Mouse (Mus musculus) CH12F3 (cell line): ENCODE data around the gene Tead1.

ENCODE experiments used
- in situ Hi-C: fragments of 300-500 bp; cut with MboI; formaldehyde crosslinking; loops from 2 replicates; pipeline ENCODE4 v1.14.3; 2020; ENCODE audit warnings: low sequenced_read_pairs

Gene Tead1

DNA sequence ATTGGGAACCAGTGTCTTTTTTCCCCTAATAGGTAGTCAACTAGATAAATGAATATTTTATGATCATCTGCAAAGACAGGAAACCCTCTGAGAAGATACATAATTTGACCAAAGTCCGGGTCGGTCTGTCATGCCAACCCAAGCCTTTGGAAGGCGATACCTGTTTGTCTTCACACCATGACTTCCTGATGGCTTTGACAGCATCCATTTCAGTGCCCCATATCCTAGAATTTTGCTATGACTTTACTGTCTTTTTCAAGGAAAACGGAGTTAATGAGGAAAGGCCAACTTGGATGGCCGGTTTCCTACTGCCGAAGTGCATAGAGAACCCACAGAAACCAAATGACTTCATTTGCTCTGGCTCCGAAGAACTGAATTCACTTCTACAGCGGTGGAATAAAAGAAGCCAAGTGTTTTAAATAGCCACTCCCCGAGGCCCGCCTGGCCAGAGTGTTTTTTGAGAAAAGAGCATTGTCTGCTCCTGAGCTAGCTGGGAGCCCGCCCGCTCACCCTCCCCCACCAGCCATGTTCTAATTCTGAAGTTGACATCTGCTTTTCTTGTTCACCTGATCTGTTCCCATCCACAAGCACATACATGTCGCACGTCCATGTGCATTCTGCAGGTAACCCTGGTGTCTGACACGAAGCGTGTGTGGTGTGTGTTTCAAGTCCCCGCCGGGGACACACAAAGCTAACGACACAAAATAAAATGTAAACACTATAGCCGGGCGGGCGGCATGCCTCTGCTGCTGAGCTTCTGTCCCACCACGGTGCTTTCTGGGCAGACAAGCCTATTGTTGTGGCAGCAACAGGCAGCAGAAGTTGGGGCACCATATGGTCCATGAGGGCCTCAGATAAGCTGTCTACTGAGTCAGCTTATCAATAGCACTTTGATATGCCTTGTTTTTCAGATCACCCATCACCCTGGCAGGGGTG is 5.8 kb downstream of the Tead1 start:
- in situ Hi-C loops = no loop called here

DNA sequence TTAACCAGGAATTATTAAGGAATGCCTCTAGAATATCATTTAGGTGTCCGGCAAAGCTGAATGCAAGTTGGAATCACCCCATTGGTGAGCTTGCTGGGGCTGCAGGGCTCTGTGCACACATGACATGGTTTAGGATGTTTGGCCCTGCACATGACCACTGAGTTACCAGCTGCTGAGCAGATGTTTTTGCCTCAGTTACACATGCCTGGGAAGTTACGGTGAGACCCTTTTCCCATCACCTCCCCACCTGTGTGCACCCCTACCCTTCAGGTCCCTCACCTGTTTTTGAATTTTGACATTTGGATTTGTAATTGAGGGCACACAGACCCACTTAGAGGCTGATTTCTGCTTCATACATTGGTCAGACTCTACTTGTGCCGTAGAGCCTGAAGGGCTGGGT is 6.9 kb downstream of the Tead1 start:
- in situ Hi-C loops = no loop called here

DNA sequence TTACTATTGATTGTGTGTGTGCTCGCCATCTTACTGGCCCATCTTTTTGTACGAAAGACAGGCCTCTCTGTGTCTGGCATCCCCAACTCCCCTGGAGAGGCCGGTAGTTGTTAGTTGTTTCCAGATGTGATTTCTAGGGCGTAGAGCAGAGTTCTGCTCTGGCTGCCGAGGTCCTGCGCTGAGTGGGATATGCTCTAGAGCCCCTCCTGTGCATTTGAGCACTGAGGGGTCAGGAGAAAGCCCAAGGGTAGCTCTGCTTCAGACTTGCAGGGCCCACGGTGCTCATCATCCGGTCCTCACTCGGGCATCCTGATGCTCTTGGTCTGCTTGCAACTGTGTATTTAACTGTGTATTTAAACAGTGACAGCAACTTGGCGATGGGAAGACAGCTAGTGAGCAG is 7.5 kb downstream of the Tead1 start:
- in situ Hi-C loops = no loop called here

DNA sequence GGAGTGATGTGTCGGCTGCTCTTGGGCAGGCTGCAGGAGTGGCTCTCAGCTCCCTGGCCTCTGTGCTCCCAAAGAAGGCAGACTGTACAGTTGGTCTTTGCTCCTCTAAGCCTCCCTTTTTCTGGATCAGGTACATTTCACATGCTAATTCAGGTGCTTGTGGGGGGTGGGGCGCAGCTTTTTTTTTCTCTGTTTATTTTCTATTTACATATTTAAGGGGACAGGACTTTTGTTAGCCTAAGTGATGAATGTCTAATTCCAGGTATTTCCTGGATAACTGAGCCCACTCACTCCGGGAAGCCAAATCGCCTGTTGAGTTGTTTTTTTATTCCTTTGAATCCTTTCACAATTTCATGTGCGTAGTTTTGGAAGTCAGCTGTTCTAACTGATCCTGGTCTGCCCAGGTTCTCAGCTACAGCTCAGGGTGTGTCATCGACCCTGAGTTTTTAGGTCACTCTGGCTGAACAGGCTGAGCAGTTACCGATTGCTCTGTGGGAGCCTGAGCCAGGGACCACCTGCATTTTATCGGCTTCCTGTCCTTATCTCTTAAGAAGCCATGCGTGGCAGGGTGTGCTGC is 9.4 kb downstream of the Tead1 start:
- in situ Hi-C loops = no loop called here

DNA sequence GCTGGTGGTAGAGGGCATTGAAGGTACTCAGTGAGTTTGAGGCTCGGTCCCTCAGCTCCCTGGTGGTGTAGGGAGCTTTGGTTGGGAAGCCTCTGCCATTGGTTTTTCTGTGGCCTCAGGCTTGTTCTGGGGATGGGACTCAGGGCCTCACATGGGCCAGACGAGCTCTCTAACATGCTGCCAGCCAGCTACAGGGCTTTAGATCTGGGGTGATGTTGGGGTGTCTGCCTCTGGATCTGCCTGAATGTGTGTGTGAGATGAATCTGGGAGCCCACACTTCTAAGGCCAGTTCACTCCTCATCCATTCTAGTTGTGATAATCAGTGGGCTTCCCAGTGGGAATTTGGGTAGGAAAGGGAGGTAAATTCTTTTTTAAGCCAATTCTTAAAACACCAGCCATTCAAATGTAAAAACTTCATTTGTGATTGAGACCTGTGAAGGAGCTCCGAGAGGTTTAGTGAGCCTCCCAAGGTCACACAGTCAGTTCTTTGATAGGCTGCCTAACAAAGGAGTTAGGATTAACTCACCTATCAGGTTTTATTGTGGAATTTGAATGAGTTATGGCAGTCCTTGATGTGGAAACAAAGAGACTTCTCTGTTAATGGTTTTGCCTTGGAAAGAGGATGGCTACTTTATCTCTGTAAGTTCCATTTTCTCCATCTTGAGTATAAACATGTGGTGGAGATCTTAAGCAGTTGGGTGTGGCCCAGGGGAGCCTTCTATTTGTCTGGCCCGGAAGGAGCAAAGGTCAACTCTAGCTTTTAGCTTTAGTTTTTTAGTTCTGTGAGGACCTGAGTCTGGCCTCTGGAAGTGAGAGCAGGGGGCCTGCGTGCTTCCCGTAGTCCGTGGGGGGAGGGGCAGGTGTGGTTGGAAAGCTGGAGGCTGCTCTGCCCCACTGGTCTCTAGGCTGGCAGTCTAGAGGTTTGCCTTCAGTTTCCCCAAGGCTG is 12.0 kb downstream of the Tead1 start:
- in situ Hi-C loops = no loop called here

DNA sequence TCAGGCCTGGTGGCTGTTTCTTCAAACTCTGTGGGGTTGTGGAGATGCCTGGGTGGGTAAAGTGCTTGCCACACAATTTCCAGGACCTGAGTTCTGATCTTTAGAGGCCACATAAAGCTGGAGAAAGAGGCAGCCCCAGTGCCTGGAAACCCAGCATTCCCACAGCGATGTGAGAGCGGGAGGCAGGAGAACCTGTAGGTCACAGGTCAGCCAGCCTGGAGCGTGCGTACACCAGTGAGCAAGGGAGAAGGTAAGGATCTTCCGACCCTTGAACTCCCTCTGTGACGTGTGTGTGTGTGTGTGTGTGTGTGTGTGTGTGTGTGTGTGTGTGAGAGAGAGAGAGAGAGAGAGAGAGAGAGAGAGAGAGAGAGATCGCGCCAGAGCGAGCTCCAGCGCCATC is 14.4 kb downstream of the Tead1 start:
- in situ Hi-C loops = no loop called here

DNA sequence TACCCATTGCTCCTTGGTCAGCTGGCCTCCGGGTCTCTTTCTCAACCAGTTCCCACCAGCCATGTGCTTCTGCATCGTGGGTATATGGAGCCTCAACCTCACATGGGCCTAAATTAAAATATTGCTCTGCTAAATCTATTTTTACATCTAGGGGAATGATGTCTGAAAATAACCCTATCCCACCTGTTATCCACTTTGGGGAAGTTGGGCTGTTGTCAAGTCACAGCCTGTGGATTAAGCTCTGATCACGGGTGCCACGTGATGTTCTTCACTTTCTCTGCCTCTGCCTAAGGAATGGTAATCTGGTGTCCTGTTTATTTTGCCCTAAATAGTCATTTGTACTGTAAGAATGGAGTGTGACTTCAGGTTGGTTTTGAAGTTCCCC is 17.7 kb downstream of the Tead1 start:
- in situ Hi-C loops = no loop called here

DNA sequence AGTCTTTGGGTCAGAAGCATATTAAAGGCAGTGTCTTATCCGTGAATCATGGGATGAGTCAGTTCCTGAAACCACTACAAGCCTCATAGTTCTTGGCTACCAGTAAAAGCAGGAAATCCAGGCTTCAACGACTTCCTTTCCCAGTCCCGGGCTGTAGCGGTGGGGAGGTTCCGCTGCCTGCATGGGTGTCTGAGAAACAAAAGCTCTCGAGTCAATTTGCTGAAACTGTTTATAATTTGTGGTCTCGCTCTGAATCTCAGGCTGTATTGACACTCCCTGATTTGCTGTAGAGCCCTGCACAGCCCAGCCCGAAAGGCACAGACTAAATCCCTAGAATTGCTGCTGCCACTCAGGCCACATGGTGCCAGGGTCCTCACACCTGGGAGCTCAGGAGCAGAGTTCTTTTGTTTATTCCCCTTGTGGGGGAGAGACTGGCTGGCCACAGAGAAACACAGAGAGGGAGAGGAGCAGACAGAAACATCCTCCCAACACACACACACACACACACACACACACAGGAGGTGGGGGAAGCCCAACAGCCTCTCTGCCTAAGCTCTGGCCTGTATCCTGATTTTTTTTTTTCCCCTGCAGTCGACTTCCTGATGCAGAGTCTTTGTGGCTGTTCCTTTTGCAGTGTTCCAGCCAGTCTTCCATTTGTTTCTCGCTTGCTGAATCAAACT is 18.2 kb downstream of the Tead1 start:
- in situ Hi-C loops = no loop called here

DNA sequence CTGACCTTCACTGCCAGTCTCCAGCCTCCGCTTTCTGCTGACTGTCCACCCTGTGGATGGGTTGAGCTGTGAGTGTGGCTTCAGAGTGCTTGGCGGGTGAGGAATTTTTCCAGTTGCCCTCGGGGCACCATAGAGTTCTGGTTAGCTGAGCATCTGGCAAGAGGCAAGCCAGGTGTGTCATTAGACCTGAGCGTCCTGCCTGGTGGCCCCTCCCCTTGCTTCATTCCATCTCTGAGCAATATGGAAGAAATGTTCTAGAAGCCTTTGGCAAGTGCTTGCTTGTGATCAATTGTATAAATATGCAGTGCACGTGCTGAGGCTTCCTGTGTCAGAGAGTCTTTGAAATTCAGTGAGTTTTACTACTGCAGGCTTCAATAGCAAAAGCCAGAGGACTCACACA is 21.0 kb downstream of the Tead1 start:
- in situ Hi-C loops = no loop called here

DNA sequence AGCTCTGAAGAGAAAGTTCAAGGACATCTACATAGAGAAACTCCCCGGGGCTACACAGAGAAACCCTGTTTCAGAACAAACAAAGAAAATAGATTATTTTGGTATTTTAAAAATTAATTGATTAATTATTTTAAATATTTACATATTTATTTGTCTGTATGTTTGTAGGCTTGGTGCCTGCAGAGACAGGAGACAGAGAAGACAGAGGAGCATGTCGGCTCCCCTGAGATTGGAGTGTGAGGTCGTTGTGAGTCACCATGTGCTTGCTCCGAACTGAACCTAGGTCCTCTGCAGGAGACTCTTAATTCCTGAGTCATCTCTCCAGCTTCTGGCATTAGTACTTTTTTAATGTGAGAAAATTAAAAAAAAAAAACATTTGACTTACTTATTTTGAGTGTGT is 24.2 kb downstream of the Tead1 start:
- in situ Hi-C loops = no loop called here

DNA sequence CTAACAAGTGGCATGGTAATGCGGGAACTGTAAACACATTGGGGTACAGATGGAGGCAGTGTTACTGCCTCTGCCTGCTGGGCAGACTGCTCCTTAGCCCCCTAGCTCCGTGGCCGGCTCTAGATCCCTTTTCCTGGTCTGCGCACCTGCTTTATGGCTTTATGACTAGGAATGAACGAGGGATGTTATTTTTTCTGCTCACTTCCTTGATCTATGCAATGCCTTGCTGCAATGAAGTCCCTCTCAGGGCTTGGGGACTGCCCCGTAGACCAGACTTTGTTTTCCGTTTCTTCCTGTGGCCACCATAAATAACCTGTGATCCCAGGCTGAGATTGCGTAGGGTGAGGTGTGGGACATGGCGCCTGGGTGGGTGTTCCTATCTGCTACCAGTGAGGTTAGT is 26.8 kb downstream of the Tead1 start:
- in situ Hi-C loops = no loop called here

DNA sequence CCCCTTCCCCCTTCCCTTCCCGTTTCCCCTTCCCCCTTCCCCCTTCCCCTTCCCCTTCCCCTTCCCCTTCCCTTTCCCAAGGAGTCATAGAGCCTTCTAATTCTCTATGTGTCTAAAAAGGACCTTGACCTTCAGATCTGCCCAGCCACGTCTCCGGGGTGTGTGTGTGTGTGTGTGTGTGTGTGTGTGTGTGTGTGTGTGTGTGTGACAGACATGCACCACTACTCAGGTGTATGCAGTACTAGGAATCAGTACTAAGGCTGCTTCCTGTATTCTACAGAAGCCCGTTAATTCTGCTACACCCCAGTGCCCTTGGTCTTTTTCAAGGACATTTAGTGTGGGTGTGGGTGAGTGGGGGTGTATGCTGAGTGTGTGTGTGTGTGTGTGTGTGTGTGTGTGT is 27.6 kb downstream of the Tead1 start:
- in situ Hi-C loops = no loop called here

DNA sequence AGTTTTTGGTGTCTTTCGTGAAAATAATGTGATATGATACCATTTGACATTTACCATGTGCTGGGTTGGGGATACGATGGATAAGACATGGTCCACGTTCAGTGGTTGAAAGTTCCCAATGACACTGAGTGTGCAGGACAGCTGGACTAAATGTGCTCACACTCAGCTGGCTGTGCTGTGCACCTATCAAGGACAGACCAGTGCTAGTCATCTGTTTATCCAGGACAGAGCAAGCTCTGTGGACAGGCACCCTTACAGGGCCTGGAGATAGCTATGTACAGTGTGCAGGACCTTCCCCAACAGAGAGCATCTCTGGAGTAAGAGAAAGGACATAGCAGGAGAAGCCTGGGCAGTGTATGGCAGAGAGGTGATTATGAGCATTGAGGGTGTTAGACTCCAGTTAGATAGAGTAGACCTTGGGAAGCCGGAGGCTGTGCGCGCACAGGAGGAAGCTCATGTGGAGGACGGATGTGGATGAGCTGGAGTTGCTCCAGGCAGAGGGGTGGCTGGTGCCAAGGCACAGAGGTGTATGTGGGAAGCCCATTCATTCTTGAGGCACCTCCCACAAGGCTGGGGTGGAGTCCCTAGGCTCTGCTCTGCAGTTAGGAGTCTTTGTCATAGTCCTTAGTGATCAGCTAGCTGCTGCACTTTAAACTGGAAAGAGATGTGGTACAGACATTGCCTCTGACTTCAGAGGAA is 31.4 kb downstream of the Tead1 start:
- in situ Hi-C loops = no loop called here

DNA sequence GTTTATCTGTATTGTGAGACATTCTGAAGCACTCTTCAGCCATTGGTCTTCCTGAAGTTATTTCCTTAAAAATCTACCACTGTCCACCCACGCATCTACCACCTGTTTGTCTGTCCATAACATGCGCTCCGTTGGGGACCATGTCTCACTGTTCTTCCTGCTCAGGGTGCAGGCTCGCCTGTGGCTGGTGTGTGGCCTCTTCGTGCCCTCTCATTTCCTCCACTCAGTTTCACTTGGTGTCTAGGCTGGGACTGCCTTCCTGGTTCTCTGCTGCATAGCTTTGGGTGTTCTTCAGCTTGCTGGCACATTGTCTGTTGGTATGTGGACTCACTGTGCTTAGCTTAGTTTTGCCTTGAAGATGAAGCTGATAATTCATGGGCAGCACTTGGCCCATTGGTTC is 32.9 kb downstream of the Tead1 start:
- in situ Hi-C loops = no loop called here

DNA sequence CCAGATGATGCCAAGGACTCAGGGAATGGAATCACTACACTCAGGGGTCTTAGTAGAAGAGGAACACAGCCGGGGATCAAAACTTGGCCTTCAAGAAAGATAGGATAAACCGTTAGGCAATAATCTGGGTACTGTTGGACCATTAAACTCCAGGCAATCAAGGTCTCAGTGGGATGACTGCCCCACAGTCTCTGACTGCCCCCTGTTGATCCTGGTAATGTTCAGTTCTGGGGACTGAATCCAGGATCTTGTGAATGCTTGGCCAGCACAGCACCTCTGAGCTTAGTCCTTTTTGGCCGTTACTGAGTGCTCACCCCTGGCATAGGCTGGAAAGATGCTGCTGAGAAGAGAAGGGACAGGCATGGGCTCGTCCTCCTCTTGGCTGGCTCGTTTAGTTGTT is 34.4 kb downstream of the Tead1 start:
- in situ Hi-C loops = no loop called here

DNA sequence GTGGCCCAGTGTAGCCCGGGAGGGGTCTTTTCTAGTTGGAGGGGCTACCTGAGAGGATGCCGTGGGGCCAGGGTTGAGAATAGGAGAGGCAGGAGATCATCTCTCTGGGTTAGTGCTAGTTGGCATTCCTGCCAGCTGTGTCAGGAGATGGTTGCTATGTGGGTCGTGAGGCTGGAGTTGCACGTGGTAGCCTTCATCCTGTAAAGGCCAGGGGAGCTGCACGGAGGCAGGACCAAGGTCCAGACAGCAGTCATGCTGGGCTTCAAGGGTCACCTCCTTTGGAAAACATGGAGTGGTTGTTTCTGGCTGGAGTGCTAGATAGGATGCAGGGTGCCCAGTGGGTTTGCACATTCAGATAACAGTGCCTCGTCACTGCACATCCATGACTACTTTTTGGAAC is 35.7 kb downstream of the Tead1 start:
- in situ Hi-C loops = no loop called here

DNA sequence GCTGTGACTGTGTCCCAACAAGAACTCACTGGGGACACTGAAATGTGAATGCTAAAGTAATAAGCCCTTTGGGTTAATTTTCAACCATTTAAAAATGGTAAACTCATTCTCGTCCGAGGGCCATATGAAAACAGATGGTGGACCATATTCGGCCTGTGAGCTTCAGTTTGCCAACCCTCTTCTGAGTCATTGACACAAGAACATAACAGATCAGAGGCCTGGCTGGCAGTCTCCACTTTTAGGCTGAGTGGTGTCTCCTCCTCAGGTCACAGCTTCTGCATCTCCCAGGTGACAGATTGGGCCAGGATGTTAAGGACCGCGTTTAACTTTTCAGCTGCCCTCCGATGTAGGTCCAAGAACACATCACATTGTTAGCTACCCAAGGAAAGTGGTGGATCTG is 37.6 kb downstream of the Tead1 start:
- in situ Hi-C loops = no loop called here

DNA sequence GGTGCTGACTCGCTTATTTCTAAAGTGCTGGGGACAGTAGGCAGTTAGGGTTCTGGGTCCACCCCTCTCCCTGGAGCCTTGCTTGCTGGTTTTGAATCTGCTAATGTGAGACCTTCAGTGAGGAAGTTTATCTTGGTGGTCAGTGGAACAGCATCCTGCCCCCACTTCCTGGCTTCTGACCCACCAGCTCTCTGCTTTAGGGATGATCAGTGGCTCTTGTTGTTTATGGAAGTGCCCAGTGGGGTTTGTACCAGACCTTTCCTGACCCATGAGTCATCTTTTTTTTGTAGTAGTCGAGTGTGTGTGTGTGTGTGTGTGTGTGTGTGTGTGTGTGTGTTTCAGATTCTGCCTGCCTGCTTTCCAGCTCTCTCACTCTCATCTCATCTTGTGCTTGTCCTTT is 38.6 kb downstream of the Tead1 start:
- in situ Hi-C loops = no loop called here

DNA sequence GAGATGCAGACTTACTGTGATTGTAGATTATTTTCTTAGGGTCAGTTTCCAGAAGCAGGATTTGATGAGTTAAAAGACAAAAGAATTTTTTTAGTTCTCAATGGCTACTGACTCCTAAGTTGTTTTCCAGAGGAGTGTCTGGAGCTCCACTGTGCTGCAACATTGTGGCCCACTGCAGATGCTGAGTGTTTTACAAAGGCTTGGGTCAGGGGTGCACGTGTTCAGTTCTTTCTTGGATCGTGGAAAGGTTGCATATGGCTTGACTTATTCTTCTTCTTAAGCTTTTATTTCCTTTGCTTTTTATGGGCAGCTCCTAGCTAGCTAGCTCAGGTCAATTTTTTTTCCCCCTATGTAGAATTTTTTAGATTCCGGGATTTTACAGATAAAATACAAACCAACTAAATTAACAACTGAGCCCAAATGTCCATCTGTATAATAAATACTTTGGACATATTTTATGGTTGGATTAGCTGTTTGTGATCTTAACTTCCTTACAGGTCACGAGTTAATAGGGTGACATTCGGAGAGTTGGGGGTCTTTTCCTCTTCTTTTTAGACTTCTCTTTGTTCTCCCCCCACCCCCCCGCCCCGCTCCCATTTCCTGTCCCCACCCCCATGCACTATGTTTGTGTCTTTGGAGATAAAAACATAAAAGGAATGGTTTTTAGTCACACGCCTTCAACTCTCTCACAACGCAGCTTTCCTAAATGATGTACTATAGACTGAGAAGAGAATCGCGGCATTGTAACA is 40.5 kb downstream of the Tead1 start:
- in situ Hi-C loops = no loop called here
